Mouse (Mus musculus): ENCODE data around the gene Wdr20. TPM values are rescaled to one million over a fixed set of nuclear protein-coding genes. Genes with fewer than 3 reads are reported as not detected.

Wdr20 gene
- polyA plus RNA-seq, 1 experiment = 15.0 TPM

- Histone ChIP-seq H3K4me1 (ENCODE audit: control insufficient read depth, insufficient read depth, low read length) (no peaks in the 10 kb centered on the region), H3K4me3 (ENCODE audit: control insufficient read depth, low read depth, low read length) (no peak overlapping the region), H3K36me3 (ENCODE audit: control insufficient read depth, insufficient read depth, low read length) (no peaks in the 10 kb centered on the region), H3K27ac (ENCODE audit: control insufficient read depth, insufficient read depth, low read depth, low read length) (no peak overlapping the region), H3K27me3 (ENCODE audit: control insufficient read depth, insufficient read depth, low read length) (no peaks in the 10 kb centered on the region)
- TF ChIP-seq POLR2A (IDR thresholded peaks at IDR 0.05; ENCODE audit: control insufficient read depth, low read depth, low read length) (no peak), CTCF (IDR thresholded peaks at IDR 0.05; ENCODE audit: control insufficient read depth, insufficient read depth, insufficient replicate concordance, low read depth, low read length) (no peak)
Measured at GRCm38 (mm10) chr12:110779296-110779695, 41.6 kb downstream of the Wdr20 start.

GRCm38 (mm10) chr12:110781181-110781580 is 43.4 kb downstream of the Wdr20 start:
- H3K4me1 ChIP-seq (ENCODE audit: control insufficient read depth, insufficient read depth, low read length) = no peaks in the 10 kb centered on the region
- no peaks in the 10 kb centered on the region for H3K36me3 ChIP-seq (ENCODE audit: control insufficient read depth, insufficient read depth, low read length)
- TF ChIP-seq POLR2A (IDR thresholded peaks at IDR 0.05; ENCODE audit: control insufficient read depth, low read depth, low read length) = no peak
- H3K4me3 ChIP-seq (ENCODE audit: control insufficient read depth, low read depth, low read length) = no peak overlapping the region
- no peaks in the 10 kb centered on the region for H3K27me3 ChIP-seq (ENCODE audit: control insufficient read depth, insufficient read depth, low read length)
- H3K27ac ChIP-seq (ENCODE audit: control insufficient read depth, insufficient read depth, low read depth, low read length) = no peak overlapping the region

- H3K4me1 ChIP-seq (ENCODE audit: control insufficient read depth, insufficient read depth, low read length) = no peaks in the 10 kb centered on the region
- no peaks in the 10 kb centered on the region for H3K36me3 ChIP-seq (ENCODE audit: control insufficient read depth, insufficient read depth, low read length)
Measured at GRCm38 (mm10) chr12:110782278-110782677, 44.5 kb downstream of the Wdr20 start.

GRCm38 (mm10) chr12:110784211-110784610 is 46.5 kb downstream of the Wdr20 start:
- no peaks in the 10 kb centered on the region for H3K36me3 ChIP-seq (ENCODE audit: control insufficient read depth, insufficient read depth, low read length)
- no peaks in the 10 kb centered on the region for H3K4me1 ChIP-seq (ENCODE audit: control insufficient read depth, insufficient read depth, low read length)
- no peak overlapping the region for H3K4me3 ChIP-seq (ENCODE audit: control insufficient read depth, low read depth, low read length)
- H3K27me3 ChIP-seq (ENCODE audit: control insufficient read depth, insufficient read depth, low read length) = no peaks in the 10 kb centered on the region
- H3K27ac ChIP-seq (ENCODE audit: control insufficient read depth, insufficient read depth, low read depth, low read length) = no peak overlapping the region
- TF ChIP-seq POLR2A (IDR thresholded peaks at IDR 0.05; ENCODE audit: control insufficient read depth, low read depth, low read length) = no peak
- no peak for TF ChIP-seq CTCF (IDR thresholded peaks at IDR 0.05; ENCODE audit: control insufficient read depth, insufficient read depth, insufficient replicate concordance, low read depth, low read length)

More at GRCm38 (mm10) chr12:110782278-110782677, 44.5 kb downstream of the Wdr20 start:
- Histone ChIP-seq H3K27me3 (ENCODE audit: control insufficient read depth, insufficient read depth, low read length) (no peaks in the 10 kb centered on the region), H3K4me3 (ENCODE audit: control insufficient read depth, low read depth, low read length) (no peak overlapping the region), H3K27ac (ENCODE audit: control insufficient read depth, insufficient read depth, low read depth, low read length) (no peak overlapping the region)
- TF ChIP-seq POLR2A (IDR thresholded peaks at IDR 0.05; ENCODE audit: control insufficient read depth, low read depth, low read length) (no peak), CTCF (IDR thresholded peaks at IDR 0.05; ENCODE audit: control insufficient read depth, insufficient read depth, insufficient replicate concordance, low read depth, low read length) (no peak)

- TF ChIP-seq CTCF (IDR thresholded peaks at IDR 0.05; ENCODE audit: control insufficient read depth, insufficient read depth, insufficient replicate concordance, low read depth, low read length) (no peak), POLR2A (IDR thresholded peaks at IDR 0.05; ENCODE audit: control insufficient read depth, low read depth, low read length) (no peak)
- H3K36me3 ChIP-seq (ENCODE audit: control insufficient read depth, insufficient read depth, low read length) = no peaks in the 10 kb centered on the region
- no peaks in the 10 kb centered on the region for H3K27me3 ChIP-seq (ENCODE audit: control insufficient read depth, insufficient read depth, low read length)
- H3K27ac ChIP-seq (ENCODE audit: control insufficient read depth, insufficient read depth, low read depth, low read length) = no peak overlapping the region
- H3K4me3 ChIP-seq (ENCODE audit: control insufficient read depth, low read depth, low read length) = no peak overlapping the region
- no peaks in the 10 kb centered on the region for H3K4me1 ChIP-seq (ENCODE audit: control insufficient read depth, insufficient read depth, low read length)
Measured at GRCm38 (mm10) chr12:110786243-110786642, 48.5 kb downstream of the Wdr20 start.

GRCm38 (mm10) chr12:110790580-110790979 is 52.8 kb downstream of the Wdr20 start:
- Histone ChIP-seq H3K36me3 (ENCODE audit: control insufficient read depth, insufficient read depth, low read length) (no peaks in the 10 kb centered on the region; the same call in none of the 2 replicates), H3K4me1 (ENCODE audit: control insufficient read depth, insufficient read depth, low read length) (no peaks in the 10 kb centered on the region), H3K4me3 (ENCODE audit: control insufficient read depth, low read depth, low read length) (no peak overlapping the region), H3K27me3 (ENCODE audit: control insufficient read depth, insufficient read depth, low read length) (no peaks in the 10 kb centered on the region), H3K27ac (ENCODE audit: control insufficient read depth, insufficient read depth, low read depth, low read length) (no peak overlapping the region)
- no peak for TF ChIP-seq CTCF (IDR thresholded peaks at IDR 0.05; ENCODE audit: control insufficient read depth, insufficient read depth, insufficient replicate concordance, low read depth, low read length)
- TF ChIP-seq POLR2A (IDR thresholded peaks at IDR 0.05; ENCODE audit: control insufficient read depth, low read depth, low read length) = no peak

GRCm38 (mm10) chr12:110791026-110791425 is 53.3 kb downstream of the Wdr20 start:
- TF ChIP-seq POLR2A (IDR thresholded peaks at IDR 0.05; ENCODE audit: control insufficient read depth, low read depth, low read length) (no peak), CTCF (IDR thresholded peaks at IDR 0.05; ENCODE audit: control insufficient read depth, insufficient read depth, insufficient replicate concordance, low read depth, low read length) (no peak)
- Histone ChIP-seq H3K4me3 (ENCODE audit: control insufficient read depth, low read depth, low read length) (no peak overlapping the region), H3K27ac (ENCODE audit: control insufficient read depth, insufficient read depth, low read depth, low read length) (no peak overlapping the region), H3K27me3 (ENCODE audit: control insufficient read depth, insufficient read depth, low read length) (no peaks in the 10 kb centered on the region), H3K4me1 (ENCODE audit: control insufficient read depth, insufficient read depth, low read length) (no peaks in the 10 kb centered on the region), H3K36me3 (ENCODE audit: control insufficient read depth, insufficient read depth, low read length) (no peaks in the 10 kb centered on the region; the same call in none of the 2 replicates)

GRCm38 (mm10) chr12:110795035-110795434 is 57.3 kb downstream of the Wdr20 start:
- TF ChIP-seq POLR2A (IDR thresholded peaks at IDR 0.05; ENCODE audit: control insufficient read depth, low read depth, low read length) (no peak), CTCF (IDR thresholded peaks at IDR 0.05; ENCODE audit: control insufficient read depth, insufficient read depth, insufficient replicate concordance, low read depth, low read length) (no peak)
- no peak overlapping the region for H3K27ac ChIP-seq (ENCODE audit: control insufficient read depth, insufficient read depth, low read depth, low read length)
- H3K36me3 ChIP-seq (ENCODE audit: control insufficient read depth, insufficient read depth, low read length) = no peaks in the 10 kb centered on the region; the same call in none of the 2 replicates
- no peaks in the 10 kb centered on the region for H3K4me1 ChIP-seq (ENCODE audit: control insufficient read depth, insufficient read depth, low read length)
- no peaks in the 10 kb centered on the region for H3K27me3 ChIP-seq (ENCODE audit: control insufficient read depth, insufficient read depth, low read length)
- H3K4me3 ChIP-seq (ENCODE audit: control insufficient read depth, low read depth, low read length) = no peak overlapping the region

All from testis, adult 2 months (tissue).